Mouse (Mus musculus) embryonic facial prominence, embryonic 11.5 days (tissue): ENCODE data around the gene Prss12. TPM values are rescaled to one million over a fixed set of nuclear protein-coding genes. Genes with fewer than 3 reads are reported as not detected.

Source experiments
- ATAC-seq: fragments of 200-750 bp; cut with Nextera tagmentation; replicated peaks from 2 replicates; pipeline ENCODE4 v1.8.0; 2017; ENCODE audit warnings: low read depth; ENCODE audit not compliant: insufficient number of reproducible peaks, low FRiP score, low TSS enrichment
- DNase-seq: peaks from one replicate; pipeline ENCODE4 v3.0.0-alpha.2; 2015; ENCODE audit warnings: low spot score
- H3K27ac ChIP-seq: fragments of 300-500 bp; sonication (generic); replicated peaks from 2 replicates; pipeline ENCODE4 v1.5.1; 2014; ENCODE audit warnings: mild to moderate bottlenecking, low read depth, low read length, control low read depth
- H3K27me3 ChIP-seq: fragments of 300-500 bp; sonication (generic); 2 replicates; pipeline ENCODE4 v1.6.1; 2014; ENCODE audit warnings: mild to moderate bottlenecking, low read length, moderate library complexity, mixed read lengths; ENCODE audit not compliant: control insufficient read depth, insufficient read depth
- H3K36me3 ChIP-seq: fragments of 300-500 bp; sonication (generic); replicated peaks from 2 replicates; pipeline ENCODE4 v1.6.1; 2014; ENCODE audit warnings: low read depth, mild to moderate bottlenecking, low read length, moderate library complexity, mixed read lengths; ENCODE audit not compliant: control insufficient read depth, insufficient read depth
- H3K4me1 ChIP-seq: fragments of 300-500 bp; sonication (generic); 2 replicates; pipeline ENCODE4 v1.6.1; 2014; ENCODE audit warnings: low read length, mixed read lengths; ENCODE audit not compliant: control insufficient read depth, insufficient read depth
- H3K4me2 ChIP-seq: fragments of 300-500 bp; sonication (generic); 2 replicates; pipeline ENCODE4 v1.6.1; 2014; ENCODE audit warnings: low read depth, mild to moderate bottlenecking, control low read depth, low read length, moderate library complexity
- H3K4me3 ChIP-seq: fragments of 300-500 bp; sonication (generic); 2 replicates; pipeline ENCODE4 v1.5.1; 2014; ENCODE audit warnings: low read depth, low read length, control low read depth
- H3K9ac ChIP-seq: fragments of 300-500 bp; sonication (generic); replicated peaks from 2 replicates; pipeline ENCODE4 v1.6.1; 2014; ENCODE audit warnings: mild to moderate bottlenecking, control low read depth, low read length
- H3K9me3 ChIP-seq: fragments of 300-500 bp; sonication (generic); replicated peaks from 2 replicates; pipeline ENCODE4 v1.6.1; 2016; ENCODE audit warnings: mild to moderate bottlenecking, low read length, inconsistent platforms, mixed read lengths; ENCODE audit not compliant: control insufficient read depth
- WGBS: fragments of 180-500 bp; shearing (Covaris S2); extraction: QIAGEN DNeasy Blood & Tissue Kit; methylation state at CpG from one replicate; pipeline ENCODE4 v1.1.7; 2014; 5-methylcytosine and 5-hydroxymethylcytosine counted together
- polyA plus RNA-seq: library from polyadenylated mRNA; unstranded; fragments of >200 nt; fragmentation: Nextera tagmentation; extraction: Ambion mirVana; gene quantifications from 2 replicates; pipeline ENCODE4 v1.2.1, GENCODE M21; 2014

The Prss12 gene
- 8.3 and 9.6 TPM in 2 replicates for polyA plus RNA-seq

DNA sequence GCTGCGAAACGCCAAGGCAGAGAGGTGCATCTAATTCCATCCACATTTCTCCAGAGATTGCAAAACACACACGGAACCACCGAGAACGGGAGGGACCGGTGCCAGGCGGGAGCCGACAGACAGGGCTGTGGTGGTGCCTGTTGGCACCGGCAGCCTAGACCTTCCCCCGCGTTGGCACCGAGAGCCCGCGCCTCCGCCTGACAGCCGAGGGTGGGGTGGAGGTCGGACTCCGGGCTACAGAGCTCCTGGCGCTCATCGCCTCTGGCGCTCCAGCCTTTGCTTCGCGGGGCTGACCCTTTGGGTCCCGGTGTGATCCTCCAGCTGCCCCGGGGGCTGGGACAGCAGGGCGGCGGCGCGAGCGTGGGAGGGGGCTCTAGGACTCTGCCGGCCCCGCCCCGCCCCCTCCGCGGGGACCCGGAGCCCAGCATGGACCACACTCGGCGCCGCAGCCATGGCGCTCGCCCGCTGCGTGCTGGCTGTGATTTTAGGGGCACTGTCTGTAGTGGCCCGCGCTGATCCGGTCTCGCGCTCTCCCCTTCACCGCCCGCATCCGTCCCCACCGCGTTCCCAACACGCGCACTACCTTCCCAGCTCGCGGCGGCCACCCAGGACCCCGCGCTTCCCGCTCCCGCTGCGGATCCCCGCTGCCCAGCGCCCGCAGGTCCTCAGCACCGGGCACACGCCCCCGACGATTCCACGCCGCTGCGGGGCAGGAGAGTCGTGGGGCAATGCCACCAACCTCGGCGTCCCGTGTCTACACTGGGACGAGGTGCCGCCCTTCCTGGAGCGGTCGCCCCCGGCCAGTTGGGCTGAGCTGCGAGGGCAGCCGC is at the start of gene Prss12:
TSS of gene Prss12 (plus strand) at position 206 of the 830 bp plus-strand sequence.
- Histone ChIP-seq H3K27me3 (peaks cover 4% of the 10 kb centered on the region; the same call in 1 of the 2 replicates), H3K4me1 (peaks cover 4% of the 10 kb centered on the region; the same call in 1 of the 2 replicates), H3K4me3 (peak within 1 kb of the TSS; percentile 71), H3K9ac (peak within 1 kb of the TSS; percentile 74), H3K9me3 (no peaks in the 10 kb centered on the region), H3K4me2 (peak within 1 kb of the TSS; percentile 100), H3K36me3 (no peaks in the 10 kb centered on the region), H3K27ac (no peak within 1 kb of the TSS)
- DNase-seq (peak; percentile 60), ATAC-seq (peak; percentile 53)
- under 1% methylated on average over 80 of the region's 84 CpGs for WGBS

DNA sequence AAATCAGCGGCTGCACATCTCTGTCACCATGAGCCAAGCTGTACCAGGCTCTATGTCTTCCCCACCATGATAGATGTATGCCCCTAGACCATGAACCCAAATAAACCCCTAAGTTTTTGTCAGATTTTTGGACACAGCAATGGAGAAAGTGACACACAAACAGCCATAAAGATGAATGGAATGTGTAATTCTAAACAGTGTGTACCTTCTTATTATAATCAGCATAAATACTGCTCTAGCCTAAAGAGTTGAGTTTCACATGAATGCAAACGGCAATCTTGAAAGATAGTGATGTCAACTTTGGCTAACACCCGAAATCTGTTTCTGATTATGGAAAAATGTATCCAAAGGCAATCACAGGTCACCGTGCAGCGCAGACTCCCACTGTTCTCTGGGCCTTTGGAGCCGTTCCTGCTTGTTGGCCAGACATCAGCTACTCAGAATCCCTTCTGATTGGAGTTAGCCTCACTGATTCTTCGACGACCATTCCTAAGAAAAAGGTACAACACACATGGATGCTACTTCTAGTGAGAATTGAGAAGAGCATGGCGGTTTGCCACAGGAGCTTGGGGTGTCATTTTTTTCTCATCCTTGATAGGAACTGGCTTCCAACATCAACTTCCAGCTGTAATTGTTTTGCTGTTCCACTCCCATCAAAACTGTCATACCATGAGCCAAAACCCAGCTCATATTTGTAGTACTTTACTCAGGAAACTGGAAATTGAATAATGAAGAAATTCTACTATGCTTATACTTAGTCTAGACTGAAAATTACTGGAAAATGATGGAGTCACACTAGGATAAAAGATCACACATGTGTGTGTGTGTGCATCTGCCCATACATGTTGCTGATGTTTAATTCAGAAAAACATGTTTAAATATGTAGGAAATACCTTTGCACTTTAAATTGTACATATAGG is 48.9 kb upstream of the Prss12 start:
- no peak overlapping the region for H3K4me2 ChIP-seq
- 55% methylated on average over 9 of the region's 9 CpGs for WGBS
- no peak for ATAC-seq
- no peak overlapping the region for H3K4me3 ChIP-seq
- peak; percentile 61 for DNase-seq
- no peaks in the 10 kb centered on the region for H3K36me3 ChIP-seq
- no peaks in the 10 kb centered on the region for H3K4me1 ChIP-seq
- no peak overlapping the region for H3K27ac ChIP-seq
- no peaks in the 10 kb centered on the region for H3K27me3 ChIP-seq
- H3K9ac ChIP-seq: no peak overlapping the region
- no peaks in the 10 kb centered on the region for H3K9me3 ChIP-seq

- H3K36me3 ChIP-seq: no peaks in the 10 kb centered on the region
- no peak overlapping the region for H3K4me3 ChIP-seq
- no peaks in the 10 kb centered on the region for H3K4me1 ChIP-seq
- ATAC-seq (no peak), DNase-seq (no peak)
- WGBS: 90% methylated on average over 3 of the region's 3 CpGs
- H3K4me2 ChIP-seq: no peak overlapping the region
- H3K27me3 ChIP-seq: no peaks in the 10 kb centered on the region
- H3K9me3 ChIP-seq: no peaks in the 10 kb centered on the region
- no peak overlapping the region for H3K27ac ChIP-seq
- H3K9ac ChIP-seq: no peak overlapping the region
Measured at GRCm38 (mm10) chr3:123404945-123405344, 41.8 kb upstream of the Prss12 start.

DNA sequence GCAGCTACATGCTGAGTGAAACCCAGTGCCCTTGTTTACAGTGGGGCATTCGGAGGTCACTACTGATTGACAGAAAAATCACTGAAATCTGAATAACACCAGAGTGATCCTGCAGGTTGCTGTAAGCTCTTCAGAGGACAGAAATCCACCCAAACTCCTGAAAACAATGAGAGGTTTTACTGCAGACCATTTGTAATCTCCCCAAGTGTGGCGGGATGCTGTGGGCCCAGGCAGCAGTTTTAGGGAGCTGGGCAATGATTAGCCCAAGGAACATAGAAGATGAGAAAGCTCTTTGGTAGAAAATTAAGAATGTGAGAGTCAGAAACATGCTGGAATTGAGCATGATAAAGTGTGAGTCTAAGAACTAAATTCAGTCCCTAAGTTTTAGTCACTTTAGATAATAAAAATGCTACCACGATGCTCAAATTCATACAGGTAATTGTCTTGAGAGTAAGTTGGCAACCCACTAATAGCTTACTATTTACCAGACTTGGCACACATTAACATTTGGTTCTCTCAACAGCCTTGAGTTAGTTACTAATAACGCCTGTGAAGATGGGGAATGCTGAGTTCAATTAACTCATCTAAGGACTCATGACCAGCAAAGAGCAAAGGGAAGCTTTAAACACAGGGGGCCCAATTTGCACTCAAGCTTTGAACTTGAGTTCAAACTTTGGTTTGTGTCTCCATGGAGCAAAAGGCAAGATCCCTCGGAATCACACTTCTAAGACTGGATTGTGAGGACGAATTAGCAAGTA is 34.7 kb upstream of the Prss12 start:
- ATAC-seq (no peak), DNase-seq (no peak)
- Histone ChIP-seq H3K36me3 (no peaks in the 10 kb centered on the region), H3K4me1 (no peaks in the 10 kb centered on the region), H3K9ac (no peak overlapping the region), H3K27me3 (no peaks in the 10 kb centered on the region), H3K4me2 (no peak overlapping the region), H3K27ac (no peak overlapping the region), H3K4me3 (no peak overlapping the region), H3K9me3 (no peaks in the 10 kb centered on the region)
- whole genome bisulfite sequencing: 83% methylated on average over 6 of the region's 6 CpGs

DNA sequence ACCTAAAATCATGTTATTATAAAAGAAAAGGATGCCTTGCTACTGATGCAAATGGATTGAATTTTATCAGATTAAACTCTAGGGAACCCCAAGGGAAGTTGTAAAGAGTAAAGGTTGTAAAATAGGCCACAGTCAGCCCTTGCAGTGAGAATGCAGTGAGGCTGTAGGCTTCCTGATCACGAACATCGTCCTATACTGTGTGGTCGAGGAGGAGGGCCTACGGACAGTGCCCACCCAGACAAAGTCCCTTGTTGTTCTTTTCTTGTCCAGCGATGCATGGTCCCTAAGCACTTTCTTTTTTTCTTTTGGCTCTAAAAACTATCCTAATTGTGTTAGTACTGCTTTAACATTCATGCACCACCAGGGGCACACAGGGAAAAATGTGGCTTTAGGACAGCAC is 33.5 kb upstream of the Prss12 start:
- H3K4me2 ChIP-seq: no peak overlapping the region
- WGBS: 47% methylated on average over 5 of the region's 5 CpGs
- DNase-seq (no peak), ATAC-seq (no peak)
- no peaks in the 10 kb centered on the region for H3K27me3 ChIP-seq
- H3K36me3 ChIP-seq: no peaks in the 10 kb centered on the region
- H3K9me3 ChIP-seq: no peaks in the 10 kb centered on the region
- H3K4me3 ChIP-seq: no peak overlapping the region
- no peak overlapping the region for H3K9ac ChIP-seq
- no peaks in the 10 kb centered on the region for H3K4me1 ChIP-seq
- no peak overlapping the region for H3K27ac ChIP-seq

GRCm38 (mm10) chr3:123425647-123426046 is 21.1 kb upstream of the Prss12 start:
- Histone ChIP-seq H3K9me3 (no peaks in the 10 kb centered on the region), H3K4me3 (no peak overlapping the region), H3K9ac (no peak overlapping the region), H3K4me2 (no peak overlapping the region), H3K27ac (no peak overlapping the region), H3K4me1 (no peaks in the 10 kb centered on the region), H3K27me3 (no peaks in the 10 kb centered on the region), H3K36me3 (no peaks in the 10 kb centered on the region)
- WGBS: 73% methylated on average over 2 of the region's 2 CpGs
- no peak for DNase-seq
- ATAC-seq: no peak

- Histone ChIP-seq H3K9ac (no peak overlapping the region), H3K27me3 (no peaks in the 10 kb centered on the region), H3K4me2 (no peak overlapping the region), H3K36me3 (no peaks in the 10 kb centered on the region), H3K27ac (no peak overlapping the region), H3K4me1 (no peaks in the 10 kb centered on the region), H3K4me3 (no peak overlapping the region), H3K9me3 (no peaks in the 10 kb centered on the region)
- 53% methylated on average over 4 of the region's 4 CpGs for WGBS
- ATAC-seq: no peak
- DNase-seq: no peak
Measured at GRCm38 (mm10) chr3:123428005-123428404, 18.7 kb upstream of the Prss12 start.
